Mouse (Mus musculus) midbrain, postnatal 0 days (tissue): ENCODE data around the gene Dusp8. TPM values are rescaled to one million over a fixed set of nuclear protein-coding genes. Genes with fewer than 3 reads are reported as not detected.
"Not testable (repeated sequence)": the region's sequence is repeated elsewhere in the genome, so short reads cannot be mapped to it uniquely, and the experiment has no call there.

ENCODE experiments used
- ATAC-seq: fragments of 200-750 bp; cut with Nextera tagmentation; 2 replicates; pipeline ENCODE4 v1.8.0; 2017; ENCODE audit warnings: moderate number of reproducible peaks, mild to moderate bottlenecking, moderate TSS enrichment, moderate library complexity; ENCODE audit not compliant: low FRiP score
- DNase-seq: peaks from one replicate; pipeline ENCODE4 v3.0.0-alpha.2; 2015; ENCODE audit warnings: low spot score
- H3K27ac ChIP-seq: fragments of 300-500 bp; sonication (generic); 2 replicates; pipeline ENCODE4 v1.5.1; 2014; ENCODE audit warnings: low read depth, mild to moderate bottlenecking, low read length, mixed read lengths
- H3K27me3 ChIP-seq: fragments of 300-500 bp; sonication (generic); 2 replicates; pipeline ENCODE4 v1.6.1; 2014; ENCODE audit warnings: low read length, control low read depth, mixed read lengths; ENCODE audit not compliant: insufficient read depth
- H3K36me3 ChIP-seq: fragments of 300-500 bp; sonication (generic); 2 replicates; pipeline ENCODE4 v1.6.1; 2014; ENCODE audit warnings: low read length, control low read depth, mixed read lengths; ENCODE audit not compliant: insufficient read depth
- H3K4me1 ChIP-seq: fragments of 300-500 bp; sonication (generic); 2 replicates; pipeline ENCODE4 v1.6.1; 2014; ENCODE audit warnings: mild to moderate bottlenecking, control low read depth, antibody characterized with exemption, low read length, mixed read lengths; ENCODE audit not compliant: insufficient read depth
- H3K4me2 ChIP-seq: fragments of 300-500 bp; sonication (generic); 2 replicates; pipeline ENCODE4 v1.6.1; 2014; ENCODE audit warnings: low read depth, mild to moderate bottlenecking, low read length, mixed read lengths; ENCODE audit not compliant: poor library complexity, severe bottlenecking
- H3K4me3 ChIP-seq: fragments of 300-500 bp; sonication (generic); 2 replicates; pipeline ENCODE4 v1.5.1; 2014; ENCODE audit warnings: low read depth, mild to moderate bottlenecking, low read length, moderate library complexity
- H3K9ac ChIP-seq: fragments of 300-500 bp; sonication (generic); replicated peaks from 2 replicates; pipeline ENCODE4 v1.6.1; 2014; ENCODE audit warnings: mild to moderate bottlenecking, low read length, moderate library complexity, mixed read lengths; ENCODE audit not compliant: poor library complexity, severe bottlenecking
- H3K9me3 ChIP-seq: fragments of 300-500 bp; sonication (generic); 2 replicates; pipeline ENCODE4 v1.6.1; 2016; ENCODE audit warnings: low read length, control low read depth
- CTCF ChIP-seq: IDR thresholded peaks from 2 replicates; pipeline ENCODE4 v1.5.1; 2016; ENCODE audit warnings: antibody characterized with exemption, mild to moderate bottlenecking
- whole genome bisulfite sequencing: fragments of 180-500 bp; shearing (Covaris S2); extraction: QIAGEN DNeasy Blood & Tissue Kit; methylation state at CpG from one replicate; pipeline ENCODE4 v1.1.7; 2014; 5-methylcytosine and 5-hydroxymethylcytosine counted together
- polyA plus RNA-seq: library from polyadenylated mRNA; unstranded; fragments of >200 nt; fragmentation: Nextera tagmentation; extraction: Ambion mirVana; gene quantifications from 2 replicates; pipeline ENCODE4 v1.2.1, GENCODE M21; 2015
- total RNA-seq: library from RNA; depleted of rRNA; stranded (reverse); fragments of >200 nt; gene quantifications from 2 replicates; pipeline ENCODE4 v1.2.3, GENCODE M21; 2014

Dusp8 gene
- total and polyA plus RNA-seq, 2 experiments from 2014 or later: 94.2 to 144 TPM

DNA sequence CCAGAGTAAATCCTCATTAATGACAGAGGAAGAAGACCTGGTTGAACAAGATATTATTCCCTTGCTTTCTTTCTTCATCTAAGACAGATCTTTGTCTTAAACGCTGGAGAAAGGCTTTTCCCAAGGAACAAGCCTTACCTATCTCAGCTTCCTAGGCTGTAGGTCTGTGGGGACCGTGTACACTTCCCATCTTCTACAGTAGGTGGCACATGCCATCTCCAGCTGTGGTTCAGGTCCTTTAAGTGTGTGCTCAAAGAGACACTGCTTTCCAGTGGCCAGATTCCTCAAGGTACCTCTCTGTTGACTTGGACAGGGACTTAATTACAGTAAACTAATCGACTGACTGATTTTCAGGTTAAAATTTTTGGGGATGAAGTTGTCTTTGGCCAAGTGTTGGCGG lies 33.2 kb upstream of the Dusp8 start:
- no peaks in the 10 kb centered on the region for H3K27me3 ChIP-seq
- no peaks in the 10 kb centered on the region for H3K36me3 ChIP-seq
- H3K9ac ChIP-seq: no peak overlapping the region
- DNase-seq: no peak
- whole genome bisulfite sequencing: 66% methylated on average over 4 of the region's 4 CpGs
- peak; percentile 31 for TF ChIP-seq CTCF
- no peak overlapping the region for H3K4me2 ChIP-seq
- H3K4me1 ChIP-seq: no peaks in the 10 kb centered on the region
- ATAC-seq: no peak
- H3K4me3 ChIP-seq: no peak overlapping the region
- H3K9me3 ChIP-seq: no peaks in the 10 kb centered on the region
- H3K27ac ChIP-seq: no peak overlapping the region

DNA sequence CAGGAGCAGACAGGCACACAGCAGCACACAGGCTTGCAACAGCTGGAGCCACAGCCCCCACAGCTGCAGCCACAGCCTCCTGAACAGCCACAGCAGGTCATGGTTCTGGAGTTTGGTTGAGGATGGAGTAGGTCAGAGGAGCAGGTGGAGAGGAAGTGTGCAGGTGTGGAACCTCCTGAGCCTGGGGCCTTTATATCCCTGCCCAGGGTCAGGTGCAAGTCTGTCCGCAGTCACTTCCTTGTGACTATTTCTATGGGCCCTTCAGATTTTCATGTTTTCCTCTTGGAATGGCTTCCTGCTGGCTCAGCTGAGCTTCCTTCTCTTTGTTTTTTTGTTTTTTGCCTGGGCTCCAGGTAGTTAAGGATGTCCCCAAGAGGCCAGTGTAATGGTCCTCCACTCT lies 25.0 kb upstream of the Dusp8 start, which contains the start of gene Gm45618:
TSS of gene Gm45618 (minus strand) at position 101 of the 400 bp plus-strand sequence.
- not testable (repeated sequence) for H3K4me2 ChIP-seq, H3K27ac ChIP-seq, DNase-seq, ATAC-seq, H3K4me3 ChIP-seq, H3K9me3 ChIP-seq, H3K9ac ChIP-seq, H3K27me3 ChIP-seq, H3K36me3 ChIP-seq, H3K4me1 ChIP-seq
- WGBS: 77% methylated on average over 1 of the region's 1 CpGs

DNA sequence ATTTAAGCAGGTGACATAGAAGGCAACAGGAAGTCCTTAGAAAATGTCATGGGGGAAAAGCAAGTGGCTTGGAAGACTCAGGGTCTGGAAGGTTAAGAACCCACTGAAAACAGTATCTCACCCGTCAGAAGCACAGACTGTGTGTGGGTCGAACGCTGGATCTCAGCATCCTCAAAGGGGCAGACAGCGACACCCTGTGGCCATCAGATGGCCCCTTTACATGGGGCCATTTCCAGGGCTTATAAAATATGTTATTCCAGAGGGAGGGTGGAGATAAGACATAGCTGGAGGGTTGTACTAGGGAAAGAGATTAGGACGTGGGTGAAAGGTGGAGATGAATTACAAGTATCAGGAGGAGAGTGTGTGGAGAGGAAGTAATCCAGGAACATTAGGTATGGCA lies 24.0 kb upstream of the Dusp8 start:
- Histone ChIP-seq H3K36me3 (no peaks in the 10 kb centered on the region), H3K27me3 (no peaks in the 10 kb centered on the region), H3K9ac (no peak overlapping the region), H3K9me3 (no peaks in the 10 kb centered on the region), H3K27ac (no peak overlapping the region), H3K4me1 (no peaks in the 10 kb centered on the region), H3K4me3 (no peak overlapping the region), H3K4me2 (no peak overlapping the region)
- peak; percentile 12 for DNase-seq
- ATAC-seq: no peak
- peak; percentile 65 for TF ChIP-seq CTCF
- WGBS: 24% methylated on average over 5 of the region's 5 CpGs

DNA sequence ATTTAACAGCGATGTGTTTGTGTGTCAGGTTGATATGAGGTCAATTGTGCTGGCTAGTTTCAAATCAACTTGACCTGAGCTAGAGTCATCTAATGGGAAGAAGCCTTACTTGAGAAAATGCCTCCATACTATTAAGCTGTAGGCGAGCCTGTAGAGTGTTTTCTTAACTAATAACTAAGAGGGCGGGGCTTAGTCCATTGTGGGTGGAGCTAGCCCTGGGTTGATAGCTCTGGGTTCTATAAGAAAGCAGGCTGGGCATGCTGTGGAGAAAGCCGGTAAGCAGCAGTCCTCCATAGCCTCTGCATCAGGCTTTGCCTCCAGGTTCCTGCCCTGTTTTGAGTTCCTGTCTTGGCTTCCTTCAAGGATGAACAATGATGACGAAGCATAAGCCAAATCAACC lies 9.1 kb upstream of the Dusp8 start:
- Histone ChIP-seq H3K27me3 (no peaks in the 10 kb centered on the region), H3K4me2 (no peak overlapping the region), H3K9ac (no peak overlapping the region), H3K9me3 (no peaks in the 10 kb centered on the region), H3K27ac (no peak overlapping the region), H3K4me1 (no peaks in the 10 kb centered on the region), H3K4me3 (no peak overlapping the region), H3K36me3 (no peaks in the 10 kb centered on the region)
- WGBS: 60% methylated on average over 5 of the region's 5 CpGs
- ATAC-seq (no peak), DNase-seq (no peak)
- TF ChIP-seq CTCF: no peak

DNA sequence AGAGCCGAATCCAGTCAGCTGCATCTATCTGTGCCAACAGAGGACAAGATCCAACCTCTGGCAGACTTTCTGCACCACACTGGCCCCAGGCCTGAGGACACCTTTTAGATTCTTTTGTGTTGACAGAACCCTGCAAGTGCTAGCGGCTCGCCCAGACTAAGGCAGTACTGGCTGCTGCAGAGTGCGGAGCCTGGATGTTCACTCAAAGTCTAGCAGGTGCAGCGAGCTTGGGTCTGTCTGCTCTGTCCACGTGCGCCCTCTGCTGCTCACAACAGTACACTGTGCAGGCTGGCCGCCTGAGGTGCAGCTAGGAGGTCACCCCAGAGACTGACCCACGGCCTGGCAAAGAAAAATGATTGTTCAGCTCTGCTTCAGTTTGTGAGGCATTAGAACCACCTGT lies 2.1 kb upstream of the Dusp8 start:
- H3K4me2 ChIP-seq: peak overlapping the region; percentile 36
- peaks cover 14% of the 10 kb centered on the region; the same call in 1 of the 2 replicates for H3K4me1 ChIP-seq
- no peaks in the 10 kb centered on the region for H3K27me3 ChIP-seq
- no peaks in the 10 kb centered on the region for H3K36me3 ChIP-seq
- peak overlapping the region; percentile 16; the same call in 1 of the 2 replicates for H3K4me3 ChIP-seq
- H3K27ac ChIP-seq: no peak overlapping the region
- peak overlapping the region; percentile 37; the same call in 1 of the 2 replicates for H3K9ac ChIP-seq
- 8% methylated on average over 9 of the region's 9 CpGs for WGBS
- no peaks in the 10 kb centered on the region for H3K9me3 ChIP-seq
- DNase-seq: peak; percentile 89
- peak; percentile 45; the same call in 1 of the 2 replicates for ATAC-seq
- TF ChIP-seq CTCF: peak; percentile 94

DNA sequence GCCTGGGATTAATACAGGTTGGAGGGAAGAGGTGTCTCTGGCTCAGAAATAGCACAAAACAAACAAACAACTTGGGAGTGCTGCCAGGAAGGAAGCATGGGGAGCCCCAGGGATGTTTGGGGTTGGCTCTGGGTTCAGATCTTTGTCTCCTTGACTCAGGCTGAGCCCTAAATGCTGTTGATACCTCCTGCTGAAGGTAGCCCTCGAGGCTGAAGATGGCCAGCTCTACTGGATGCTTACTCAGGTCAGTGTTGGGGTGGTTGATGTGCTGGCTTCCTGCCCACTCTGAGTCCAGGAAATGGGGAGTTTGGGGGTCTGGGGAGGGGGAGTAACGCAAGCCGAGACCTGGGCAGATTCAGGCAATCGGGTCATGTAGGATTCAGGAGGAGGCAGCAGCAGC lies 1.1 kb upstream of the Dusp8 start:
- H3K27me3 ChIP-seq: no peaks in the 10 kb centered on the region
- TF ChIP-seq CTCF: no peak
- no peaks in the 10 kb centered on the region for H3K9me3 ChIP-seq
- H3K9ac ChIP-seq: no peak overlapping the region
- ATAC-seq: no peak
- 69% methylated on average over 4 of the region's 4 CpGs for WGBS
- H3K4me3 ChIP-seq: no peak overlapping the region; the same call in 1 of the 2 replicates
- DNase-seq: no peak
- H3K27ac ChIP-seq: no peak overlapping the region
- no peaks in the 10 kb centered on the region for H3K36me3 ChIP-seq
- H3K4me2 ChIP-seq: peak overlapping the region; percentile 98
- peaks cover 23% of the 10 kb centered on the region; the same call in 1 of the 2 replicates for H3K4me1 ChIP-seq
